Mouse (Mus musculus) R1 (cell line): Measurements from ENCODE around the gene Arf3.
"Not testable (repeated sequence)": the region's sequence is repeated elsewhere in the genome, so short reads cannot be mapped to it uniquely, and the experiment has no call there.

Experiments used
- DNase-seq: peaks from one replicate; pipeline ENCODE4 v3.0.0-alpha.2; 2018; ENCODE audit warnings: low read depth, low spot score

Gene Arf3

GRCm38 (mm10) chr15:98762670-98763529 is at the start of gene Arf3:
Gene Arf3, minus strand, starts transcription at chr15:98763214.
- peak; percentile 94 for DNase-seq

DNA sequence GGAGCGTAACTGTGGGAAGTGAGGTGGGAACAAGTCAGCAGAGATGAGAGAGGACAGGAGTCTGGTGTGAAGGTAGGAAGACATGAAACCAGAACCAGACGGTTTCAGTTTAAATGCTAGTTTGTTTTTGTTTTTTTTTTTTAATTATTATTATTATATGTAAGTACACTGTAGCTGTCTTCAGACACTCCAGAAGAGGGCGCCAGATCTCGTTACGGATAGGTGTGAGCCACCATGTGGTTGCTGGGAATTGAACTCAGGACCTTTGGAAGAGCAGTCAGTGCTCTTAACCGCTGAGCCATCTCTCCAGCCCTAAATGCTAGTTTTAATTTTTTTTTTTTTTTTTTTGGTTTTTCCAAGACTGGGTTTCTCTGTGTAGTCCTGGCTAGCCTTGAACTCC is 47.2 kb upstream of the Arf3 start:
- not testable (repeated sequence) for DNase-seq

DNA sequence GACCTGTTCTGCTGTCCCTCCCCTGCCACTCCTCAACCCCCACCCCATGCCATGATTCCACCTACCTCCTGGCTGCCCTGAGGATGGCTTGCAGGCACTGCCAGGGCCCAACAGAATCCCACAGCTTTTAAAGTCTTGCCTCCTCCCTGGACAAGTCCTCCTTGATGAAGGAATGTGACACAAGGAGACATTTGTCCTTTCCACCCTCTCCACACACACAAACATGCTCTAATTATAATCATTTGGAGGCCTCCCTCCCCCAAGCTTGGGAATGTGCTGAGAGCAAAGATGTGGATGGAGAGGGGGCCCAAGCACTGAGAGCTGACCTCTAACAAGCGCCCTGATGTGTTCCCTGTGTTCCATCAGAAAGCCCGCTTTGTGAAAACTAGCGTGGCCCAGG is 46.4 kb upstream of the Arf3 start, which contains the start of gene Ddn:
Gene Ddn (minus strand): TSS at position 101 of the 400 bp plus-strand sequence.
- no peak for DNase-seq

GRCm38 (mm10) chr15:98808651-98809134 is 45.7 kb upstream of the Arf3 start:
- no peak for DNase-seq

DNA sequence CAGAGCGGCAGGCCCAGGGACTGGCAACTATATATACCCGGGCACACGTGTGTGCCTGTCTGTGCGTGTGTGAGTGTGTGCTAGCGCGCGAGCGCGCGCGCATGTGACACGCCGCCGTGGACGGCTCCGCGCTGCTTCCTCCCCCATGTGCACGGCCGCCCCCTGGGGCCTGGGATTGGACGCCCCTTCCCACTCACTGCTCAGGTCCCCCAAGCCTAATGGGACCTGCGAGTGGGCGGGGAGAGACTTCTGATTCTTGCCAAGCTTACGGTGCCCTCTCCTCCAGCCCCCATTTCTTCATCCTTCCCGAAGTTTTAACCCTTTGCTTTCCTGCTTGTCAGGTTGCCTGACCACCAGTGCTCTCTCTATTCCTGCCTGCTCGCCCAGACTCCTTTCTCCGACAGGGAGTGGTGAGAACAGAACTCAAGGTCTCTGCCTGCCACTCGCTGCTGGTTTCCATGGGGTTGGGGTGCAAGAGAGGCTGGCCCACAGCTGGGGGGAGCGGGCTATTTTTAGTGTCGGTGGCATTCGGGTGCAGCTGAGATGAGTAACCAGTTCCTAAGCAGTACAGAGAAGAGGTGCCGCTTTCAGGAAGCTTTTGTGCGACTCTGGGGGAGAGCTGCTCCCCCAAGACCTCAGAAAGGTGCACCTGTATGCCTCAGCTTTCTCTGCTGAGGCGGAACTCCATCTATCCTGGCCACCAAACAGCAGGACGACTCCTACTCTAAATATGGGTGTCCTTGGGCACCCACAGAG is 45.1 kb upstream of the Arf3 start:
- DNase-seq = peak; percentile 40

- DNase-seq = peak; percentile 66
Measured at GRCm38 (mm10) chr15:98806809-98807770, 44.1 kb upstream of the Arf3 start.

DNA sequence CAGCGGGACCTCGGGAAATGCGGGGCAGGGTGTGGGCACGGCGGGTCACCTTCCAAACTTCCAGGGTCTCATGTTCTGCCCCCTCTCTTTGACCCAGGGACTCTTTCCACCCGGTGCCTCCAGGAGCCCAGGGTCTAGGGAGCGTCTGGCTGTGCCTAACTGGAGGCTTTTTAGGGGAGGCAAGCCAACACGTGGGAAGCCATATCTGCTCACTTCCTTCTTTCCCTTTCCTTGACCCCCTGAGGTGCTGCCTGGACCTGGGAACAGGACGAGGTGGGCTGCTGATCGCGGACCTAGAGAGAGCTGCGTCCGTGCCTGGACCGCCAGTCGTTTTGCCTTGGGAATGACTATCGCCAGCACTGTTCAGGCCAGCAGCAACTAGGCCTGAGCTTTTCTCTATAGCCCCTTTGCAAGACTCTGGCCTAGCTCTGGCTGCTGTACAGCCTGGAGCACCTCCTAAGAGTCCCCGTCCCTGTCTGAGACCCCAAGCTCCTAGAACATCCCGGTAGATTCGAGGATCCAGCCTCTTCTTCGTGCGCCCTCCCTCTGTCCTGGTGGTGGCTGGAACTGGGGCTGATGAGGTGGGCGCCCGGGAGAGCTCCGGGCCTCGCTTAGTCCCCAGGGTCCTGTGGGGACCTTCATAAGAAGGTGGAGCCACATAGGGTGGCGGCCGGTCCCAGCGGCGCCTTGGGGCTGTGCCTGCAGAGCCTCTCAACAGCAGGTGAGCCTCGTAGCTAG is 43.2 kb upstream of the Arf3 start:
- peak; percentile 47 for DNase-seq

DNA sequence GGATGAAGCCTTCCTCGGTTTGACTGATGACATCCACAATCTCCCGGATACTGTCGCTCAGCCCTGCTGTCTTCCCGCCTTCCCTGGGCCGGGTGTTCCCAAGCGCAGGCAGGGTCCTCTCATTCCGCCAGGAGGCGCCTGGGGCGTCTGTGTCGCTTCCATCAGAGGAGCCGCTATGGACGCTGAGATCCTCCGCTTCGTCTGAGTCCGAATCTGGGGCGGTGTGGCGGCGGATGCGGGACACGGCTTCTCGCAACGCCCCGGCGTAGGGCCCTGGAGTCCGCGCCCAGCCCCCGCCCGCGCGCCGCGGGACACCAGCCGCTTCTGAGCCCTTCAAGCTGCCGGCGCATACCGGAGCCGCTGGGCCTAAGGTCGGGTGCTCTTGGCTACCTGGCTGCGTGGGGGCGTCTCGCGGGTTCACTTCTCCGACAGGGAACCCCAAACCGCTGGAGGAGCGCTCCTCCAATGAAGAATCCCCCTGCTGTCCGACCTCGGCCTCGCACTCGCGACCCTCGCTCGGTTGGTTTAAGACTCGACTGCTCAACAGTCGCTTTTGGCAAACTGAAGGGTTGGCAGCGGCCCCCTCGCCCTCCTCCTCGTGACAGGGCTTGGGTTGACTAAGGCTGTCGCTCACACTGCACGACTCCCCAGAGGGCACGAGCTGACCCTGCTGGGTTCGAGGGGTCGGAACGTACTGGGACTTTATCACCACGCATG is 42.5 kb upstream of the Arf3 start:
- DNase-seq = peak; percentile 82

DNA sequence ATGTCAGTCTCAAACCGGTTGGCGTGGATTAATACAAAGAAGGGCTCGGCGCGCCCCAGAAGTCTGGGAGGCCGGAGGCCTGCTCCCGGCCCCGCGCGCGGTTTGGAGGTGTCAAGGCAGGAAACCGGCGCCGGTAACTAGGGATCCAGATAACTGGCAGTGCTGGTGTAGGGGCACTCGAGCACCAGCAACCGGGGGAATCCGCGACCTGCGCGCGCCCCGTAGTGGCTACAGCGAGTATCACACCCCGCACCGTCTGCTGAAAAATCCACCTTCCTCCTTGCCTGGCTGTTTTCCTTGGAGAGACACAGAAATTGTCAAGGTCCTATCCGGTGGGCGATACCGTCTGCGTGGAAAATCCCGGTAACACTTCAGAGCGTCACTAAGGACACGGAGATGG is 41.0 kb upstream of the Arf3 start:
- DNase-seq = peak; percentile 75

DNA sequence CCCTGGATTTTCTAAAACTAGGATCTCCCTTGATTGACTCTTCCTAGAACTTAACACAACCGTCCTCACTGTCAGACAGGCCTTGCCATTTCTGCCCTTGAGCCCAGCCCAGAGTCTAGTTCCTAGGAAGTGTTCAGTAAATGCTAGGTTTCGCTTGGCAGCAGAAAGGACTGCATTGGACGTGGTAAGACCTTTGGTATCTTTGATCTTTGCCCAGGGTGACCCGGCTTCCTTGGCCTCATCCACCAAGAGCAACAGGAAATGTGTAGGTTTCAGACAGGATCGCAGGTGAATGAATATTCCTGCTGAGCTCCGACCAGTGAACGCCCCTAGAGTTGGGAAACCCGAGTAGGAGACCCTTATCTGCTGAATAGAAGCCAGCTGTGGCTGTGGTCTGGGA is 39.9 kb upstream of the Arf3 start:
- no peak for DNase-seq

DNA sequence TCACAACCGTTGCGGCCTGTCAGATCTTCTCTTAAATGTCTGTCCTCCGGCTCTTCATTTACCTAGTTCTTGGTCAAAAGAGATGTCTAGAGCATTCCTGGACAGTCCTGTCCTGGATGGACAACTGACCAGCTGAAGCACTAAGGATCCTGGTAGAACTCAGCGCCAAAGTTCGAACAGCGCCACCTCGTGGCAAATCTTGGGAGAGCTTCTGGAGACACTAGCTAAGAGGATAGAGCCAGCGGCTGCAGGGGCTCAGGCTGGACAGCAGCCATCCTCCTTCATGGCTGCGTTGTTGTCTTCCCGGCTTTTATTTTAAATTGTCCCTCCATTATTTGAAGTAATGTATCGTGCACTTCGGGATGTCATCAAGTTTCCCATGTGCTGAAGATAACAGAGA is 36.4 kb upstream of the Arf3 start:
- DNase-seq = peak; percentile 81

DNA sequence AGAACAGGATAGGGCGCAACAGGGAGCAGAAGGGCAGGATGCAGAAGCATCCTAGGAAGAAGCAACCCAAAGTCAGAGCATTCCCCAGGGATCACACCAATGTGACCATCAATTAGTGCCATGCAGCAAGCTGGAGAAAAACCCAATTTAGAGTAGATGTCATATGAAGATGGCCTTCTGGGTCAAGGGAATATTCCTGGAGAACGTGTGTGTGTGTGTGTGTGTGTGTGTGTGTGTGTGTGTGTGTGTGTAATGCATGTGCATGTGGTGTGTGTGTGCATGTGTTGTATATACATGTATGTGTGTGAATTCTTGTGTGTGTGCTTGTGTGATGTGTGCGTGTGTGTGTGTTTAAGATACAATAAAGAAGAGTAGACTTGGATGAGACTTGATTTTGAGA is 35.9 kb upstream of the Arf3 start:
- DNase-seq = no peak

- peak; percentile 28 for DNase-seq
Measured at GRCm38 (mm10) chr15:98797835-98798492, 35.0 kb upstream of the Arf3 start.

- DNase-seq = no peak
Measured at GRCm38 (mm10) chr15:98796803-98797595, 34.0 kb upstream of the Arf3 start.

DNA sequence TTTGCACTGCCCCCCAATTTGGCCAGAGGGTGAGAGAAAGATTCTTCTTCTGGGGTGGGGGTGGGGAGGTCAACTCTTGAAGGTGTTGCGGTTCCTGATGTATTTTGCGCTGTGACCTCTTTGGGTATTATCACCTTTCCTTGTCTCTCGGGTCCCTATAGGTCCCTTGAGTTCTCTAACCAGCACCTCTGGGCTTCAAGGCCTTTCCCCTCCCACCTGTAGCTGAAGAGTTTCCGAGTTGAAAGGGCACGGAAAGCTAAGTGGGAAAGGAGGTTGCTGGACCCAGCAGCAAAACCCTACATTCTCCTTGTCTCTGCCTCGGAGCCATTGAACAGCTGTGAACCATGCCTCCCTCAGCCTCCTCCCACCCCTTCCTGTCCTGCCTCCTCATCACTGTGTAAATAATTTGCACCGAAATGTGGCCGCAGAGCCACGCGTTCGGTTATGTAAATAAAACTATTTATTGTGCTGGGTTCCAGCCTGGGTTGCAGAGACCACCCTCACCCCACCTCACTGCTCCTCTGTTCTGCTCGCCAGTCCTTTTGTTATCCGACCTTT is 30.2 kb upstream of the Arf3 start:
- no peak for DNase-seq

- peak; percentile 13 for DNase-seq
Measured at GRCm38 (mm10) chr15:98792233-98793020, 29.4 kb upstream of the Arf3 start.

DNA sequence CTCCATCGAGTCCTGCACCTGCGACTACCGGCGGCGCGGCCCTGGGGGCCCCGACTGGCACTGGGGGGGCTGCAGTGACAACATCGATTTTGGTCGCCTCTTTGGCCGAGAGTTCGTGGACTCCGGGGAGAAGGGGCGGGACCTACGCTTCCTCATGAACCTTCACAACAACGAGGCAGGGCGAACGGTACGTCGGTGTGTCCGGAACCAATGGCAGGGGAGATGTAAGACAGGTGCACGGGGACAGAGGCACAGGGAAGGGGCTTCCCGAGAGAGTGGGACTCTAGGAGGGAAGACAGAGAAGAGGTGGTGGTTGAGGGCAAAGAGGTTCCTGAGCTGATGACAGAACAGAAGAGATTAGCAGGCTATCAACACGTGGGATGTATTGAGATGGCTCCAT is 28.8 kb upstream of the Arf3 start:
- peak; percentile 55 for DNase-seq

DNA sequence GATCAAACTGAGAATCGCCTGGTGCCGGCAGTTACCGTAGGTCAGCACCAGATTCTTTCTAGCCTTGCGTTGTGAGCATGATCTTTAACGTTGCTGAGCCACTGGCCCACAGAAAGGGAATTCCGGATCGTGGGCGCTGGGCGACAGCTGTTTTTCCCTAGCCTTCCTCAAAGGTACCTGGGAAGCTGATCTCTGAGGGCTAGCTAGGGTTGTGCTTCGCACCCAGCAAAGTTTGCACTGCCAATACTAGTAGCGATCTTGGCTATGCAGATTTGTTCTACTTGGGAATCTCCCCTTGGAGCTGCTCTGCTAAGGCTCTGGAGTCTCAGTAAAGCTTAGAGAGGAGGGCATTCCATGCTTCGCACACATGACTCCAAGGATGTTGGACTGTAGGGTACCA is 28.2 kb upstream of the Arf3 start:
- DNase-seq = peak; percentile 39
